ENCODE assay signal across 8 mouse cellular contexts in the genomic region with DNA sequence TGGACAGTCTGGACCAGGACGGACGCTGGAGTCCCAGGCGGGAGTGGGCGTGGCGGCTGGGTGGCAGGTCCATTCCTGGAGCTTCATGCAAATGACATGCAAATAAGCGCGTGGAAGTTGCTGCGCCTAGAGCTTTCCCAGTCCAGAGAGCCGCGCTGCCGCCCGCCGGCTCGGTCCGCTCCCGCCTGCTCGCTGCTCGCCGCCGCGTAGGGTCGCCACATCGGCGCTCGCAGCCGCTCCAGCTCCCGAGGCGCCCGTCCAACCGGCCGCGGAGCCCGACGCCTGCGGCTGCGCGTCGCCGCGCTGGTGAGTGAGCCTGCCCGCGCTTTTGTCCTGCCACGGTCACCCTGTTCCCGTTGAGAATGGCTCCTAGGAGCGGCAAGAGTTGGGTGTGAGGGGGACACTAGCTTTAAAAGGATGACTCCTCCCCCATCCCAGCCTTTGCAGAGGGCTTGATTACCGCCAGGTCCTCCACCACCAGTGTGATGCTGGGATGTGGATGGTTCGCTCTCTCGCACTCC. TPM values are rescaled to one million over a fixed set of nuclear protein-coding genes. Genes with fewer than 3 reads are reported as not detected.
DNase-seq lines count a peak whose midpoint lies in the region; ATAC-seq lines count a peak whose summit lies in the region.

Gene Mylk, plus strand, starts transcription at position 146 of the 521 bp plus-strand sequence.

- DNase-seq in adrenal gland, postnatal 36 days, result peak; percentile 95 to 96
- peak; percentile 95 for DNase-seq in embryo, embryonic 11 days
- DNase-seq in gastrocnemius, postnatal 25 days, result peak; percentile 87
- peak; percentile 61 for DNase-seq in hindlimb bud, embryonic 11.5 days (ENCODE audit: extremely low spot score, low read depth, low spot score)
- DNase-seq in left cerebral cortex, adult 9 months (ENCODE audit: low spot score in 2 of 2), result peak; percentile 3 to 42
- DNase-seq in right cerebral cortex, postnatal 10 days (ENCODE audit: low spot score in 2 of 2), result peak; percentile 76 to 79
- no peak for DNase-seq in T-cell, adult 2 months (ENCODE audit: low spot score)

- ATAC-seq in megakaryocyte, adult 5-6 weeks (ENCODE audit: poor library complexity, severe bottlenecking), result peak; percentile 77

RNA-seq across cellular contexts. Expression of gene Mylk, which starts in this region (rescaled TPM):
- total RNA-seq in adrenal gland, postnatal 36 days (2021), result 10 to 100 TPM; 37.8 to 45.8 TPM
- total RNA-seq in gastrocnemius, postnatal 25 days (2021), result 10 to 100 TPM; 18.8 to 28.6 TPM
- total RNA-seq in megakaryocyte, adult 5-6 weeks (2015), result 1.6 and 1.9 TPM in 2 replicates
- 2.4 and 5.0 TPM in 2 replicates for total RNA-seq in megakaryocyte, adult 5-6 weeks (2017)
